Mouse (Mus musculus) A20 (cell line): ENCODE measurements around the gene Tacc3.

Experiments
- DNase-seq: peaks from one replicate; pipeline ENCODE4 v3.0.0-alpha.2; 2011; ENCODE audit warnings: low read depth, low spot score

The Tacc3 gene

DNA sequence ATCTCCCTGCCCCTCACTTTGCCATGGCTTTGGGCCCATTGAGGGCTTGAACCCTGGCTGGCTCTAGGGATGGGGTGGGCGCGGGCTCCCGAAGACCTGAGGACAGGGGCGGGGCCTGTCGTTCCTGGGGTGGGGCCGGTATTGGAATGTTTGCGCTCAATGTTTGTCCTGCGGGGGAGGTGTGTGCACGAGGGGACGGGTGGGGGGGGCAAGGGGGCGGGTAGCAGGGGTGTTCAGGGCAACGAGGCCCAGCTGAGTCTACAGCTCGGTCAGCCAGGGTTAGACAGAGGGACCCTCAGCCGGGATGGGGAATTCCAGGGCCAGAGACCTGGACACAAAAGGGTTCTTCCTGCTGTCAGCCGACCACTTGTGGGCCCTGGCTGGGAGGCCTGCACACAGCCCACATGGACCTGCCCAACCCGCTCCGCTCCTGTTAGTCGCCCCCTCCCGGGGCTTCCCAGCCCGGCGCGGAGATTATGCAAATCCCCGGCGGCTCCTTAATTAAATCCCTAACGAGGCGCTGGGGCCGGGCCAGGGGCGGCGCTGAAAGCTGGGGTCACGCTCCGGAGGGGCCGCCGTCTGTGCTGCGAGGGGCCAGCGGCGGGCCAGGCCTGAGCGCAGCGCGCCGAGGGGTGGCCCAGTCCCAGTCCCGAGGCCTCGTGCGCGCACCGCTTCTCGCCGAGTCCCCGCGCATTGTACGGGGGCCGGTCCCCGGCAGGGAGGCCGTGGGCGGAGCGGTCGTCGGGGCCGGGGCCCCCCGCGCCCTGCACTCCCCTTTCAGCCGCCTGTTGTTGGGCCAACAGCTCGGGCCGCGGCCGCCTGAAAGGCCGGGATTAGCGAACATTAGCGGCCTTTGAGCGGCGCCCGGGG is 37.2 kb downstream of the Tacc3 start:
- peak; percentile 81 for DNase-seq

DNA sequence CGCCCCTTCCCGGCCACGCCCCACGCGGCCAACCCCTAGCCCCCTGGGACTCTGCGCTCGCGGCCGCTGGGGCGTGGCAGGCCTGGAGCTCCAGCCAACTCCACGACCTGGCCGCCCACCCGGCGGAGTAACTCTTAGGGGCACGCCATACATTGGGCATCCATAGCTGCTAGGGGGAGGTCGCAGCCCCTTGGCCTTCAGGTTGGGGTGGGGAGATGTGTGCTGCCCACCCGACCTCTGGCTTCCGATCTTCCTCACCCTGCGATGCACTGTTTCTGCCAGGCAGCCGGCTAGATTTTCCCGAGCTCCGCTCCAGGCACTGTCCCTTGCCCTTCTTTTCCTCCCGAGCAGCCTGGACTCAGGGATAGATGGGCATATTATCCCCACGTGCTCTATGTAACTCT is 37.8 kb downstream of the Tacc3 start:
- DNase-seq, result peak; percentile 69

DNA sequence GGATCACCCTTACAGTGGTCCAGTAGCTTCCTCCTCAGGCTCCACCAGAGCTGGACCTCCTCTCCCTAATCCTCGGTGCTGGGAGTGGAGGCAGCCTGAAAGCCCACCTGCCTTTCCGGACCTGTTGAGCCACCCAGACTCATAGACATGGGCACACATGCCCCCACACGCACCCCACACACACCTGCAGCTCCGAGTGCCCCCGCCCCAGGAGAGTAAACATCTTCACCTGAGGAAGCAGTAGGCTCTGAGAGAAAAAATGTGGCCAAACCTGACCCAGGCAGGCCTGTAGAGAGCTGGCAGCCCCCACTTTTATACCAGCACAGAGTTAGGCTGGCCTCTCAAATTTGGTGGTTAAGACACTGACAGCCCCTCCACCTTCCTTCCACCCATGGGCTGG is 38.5 kb downstream of the Tacc3 start:
- DNase-seq, result no peak

DNA sequence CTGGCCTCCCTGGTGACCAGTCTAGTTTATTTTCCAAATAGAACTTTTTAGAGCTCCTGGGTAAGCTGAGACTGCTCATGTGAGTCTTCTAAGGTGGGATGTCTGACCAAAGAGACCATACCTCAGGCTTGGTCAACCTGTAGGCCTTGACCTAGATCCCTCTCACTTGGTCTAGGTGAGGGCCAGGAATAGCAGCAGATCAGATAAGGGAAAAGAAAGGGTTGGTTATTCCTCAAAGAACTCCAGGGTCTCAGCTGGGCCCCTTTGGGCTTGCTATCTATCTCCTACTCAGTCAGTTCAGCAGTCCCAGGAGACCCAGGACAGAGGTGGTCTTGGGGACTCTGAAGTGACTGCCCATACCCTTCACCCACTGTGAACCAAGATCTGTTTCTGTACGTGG is 39.6 kb downstream of the Tacc3 start:
- DNase-seq, result no peak

DNA sequence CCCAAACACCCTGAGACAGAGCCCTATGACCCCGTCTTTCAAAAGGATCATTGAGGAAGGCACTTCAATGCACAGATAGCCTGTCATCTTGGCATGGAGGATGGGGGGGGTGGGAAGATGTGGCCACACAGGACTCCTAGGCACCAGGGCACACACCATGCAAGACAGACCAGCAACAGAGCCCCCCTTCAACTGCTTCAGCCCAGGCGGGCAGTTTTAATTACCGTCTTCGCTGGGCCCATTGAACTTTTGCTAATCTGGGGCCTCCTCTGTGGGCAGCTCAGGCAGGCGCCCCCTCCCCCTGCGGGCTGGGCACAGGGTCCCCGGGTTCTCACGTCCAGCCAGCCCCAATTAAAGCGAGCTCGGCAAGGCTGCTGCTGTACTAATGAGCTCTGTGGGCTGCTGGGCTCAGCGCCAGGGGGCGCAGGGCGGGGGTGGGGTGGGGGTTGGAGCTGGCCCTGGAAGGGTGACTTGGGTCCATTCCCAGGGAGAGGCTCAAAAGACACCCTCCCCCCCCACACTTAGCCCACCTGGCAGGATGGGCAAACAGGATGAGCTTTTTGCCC is 40.1 kb downstream of the Tacc3 start:
- DNase-seq, result no peak

DNA sequence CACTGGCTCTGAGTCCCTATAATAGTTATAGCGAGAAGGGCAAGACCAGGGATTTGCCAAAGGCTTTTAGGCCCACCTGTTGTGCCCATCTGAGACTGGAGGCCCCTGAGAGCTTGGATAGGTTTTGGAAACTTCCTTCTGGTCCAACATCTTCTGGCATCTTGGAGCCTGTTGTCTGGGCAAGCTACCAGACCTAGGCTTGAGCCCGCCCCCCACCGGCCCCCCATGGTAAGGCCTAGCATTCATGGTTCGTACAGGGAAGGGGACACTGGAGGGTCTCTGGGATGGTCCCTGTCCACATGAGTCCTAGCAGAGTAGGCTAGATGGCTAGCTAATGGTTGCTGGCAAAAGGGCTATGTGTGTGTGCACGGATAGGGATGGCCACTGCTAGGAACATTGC is 40.7 kb downstream of the Tacc3 start:
- DNase-seq, result no peak

DNA sequence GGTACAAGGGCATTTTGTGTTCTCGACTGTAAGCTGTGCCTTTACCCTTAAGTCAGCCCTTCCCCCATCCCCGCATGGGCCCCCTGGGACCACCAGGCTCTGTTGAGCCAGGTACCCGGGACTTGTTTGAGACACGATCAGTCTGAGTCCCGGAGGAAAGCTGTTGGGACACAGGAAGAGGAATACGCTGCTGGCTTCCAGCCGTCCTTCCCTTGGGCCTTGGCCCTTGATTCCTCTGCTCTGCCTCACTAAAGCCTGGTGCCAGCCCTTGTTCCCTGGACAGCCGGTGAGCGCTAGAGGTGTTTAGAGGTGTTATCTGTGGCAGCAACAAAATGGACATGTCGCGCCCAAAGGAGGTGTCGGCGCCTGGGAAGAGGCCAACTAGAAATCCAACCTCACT is 42.1 kb downstream of the Tacc3 start:
- no peak for DNase-seq

DNA sequence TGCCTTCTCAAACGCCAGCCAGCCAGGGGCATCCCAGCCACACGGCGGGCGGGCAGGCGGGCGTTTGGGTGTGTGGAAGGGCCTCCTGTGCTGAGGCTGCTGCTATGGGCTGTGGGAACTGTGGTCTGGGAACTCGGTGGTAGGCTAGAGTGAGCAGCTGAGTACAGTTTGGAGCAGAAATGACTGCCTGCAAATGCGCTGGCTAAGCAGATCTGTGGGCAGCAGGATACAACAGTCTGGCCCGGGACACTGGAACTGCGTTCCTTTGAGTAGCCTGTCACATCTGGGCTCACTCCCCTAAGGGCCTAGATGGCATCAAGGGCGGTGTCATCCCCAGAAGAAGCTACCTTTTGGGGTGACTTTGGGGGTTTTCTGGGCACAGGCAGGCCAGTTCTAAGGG is 43.9 kb downstream of the Tacc3 start:
- DNase-seq, result no peak

DNA sequence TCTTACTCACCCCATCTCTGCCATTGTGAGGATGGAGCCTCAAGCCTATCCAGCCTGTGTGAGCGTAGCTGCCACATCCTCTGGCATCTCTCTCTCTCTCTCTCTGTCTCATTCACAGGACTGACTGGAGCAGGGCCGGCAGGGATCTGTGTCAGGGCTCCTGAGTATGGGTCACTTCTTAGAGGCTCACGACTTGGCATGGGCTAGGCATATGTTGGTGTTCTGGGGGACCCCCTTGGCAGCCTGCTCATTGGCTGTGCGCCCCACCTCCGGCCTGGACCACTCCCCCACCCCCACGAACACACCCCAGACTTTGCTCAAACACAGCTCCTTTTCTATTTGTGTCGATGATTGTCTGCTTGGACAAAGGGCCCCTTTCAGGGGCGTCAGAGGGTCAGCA is 46.1 kb downstream of the Tacc3 start:
- DNase-seq, result no peak

DNA sequence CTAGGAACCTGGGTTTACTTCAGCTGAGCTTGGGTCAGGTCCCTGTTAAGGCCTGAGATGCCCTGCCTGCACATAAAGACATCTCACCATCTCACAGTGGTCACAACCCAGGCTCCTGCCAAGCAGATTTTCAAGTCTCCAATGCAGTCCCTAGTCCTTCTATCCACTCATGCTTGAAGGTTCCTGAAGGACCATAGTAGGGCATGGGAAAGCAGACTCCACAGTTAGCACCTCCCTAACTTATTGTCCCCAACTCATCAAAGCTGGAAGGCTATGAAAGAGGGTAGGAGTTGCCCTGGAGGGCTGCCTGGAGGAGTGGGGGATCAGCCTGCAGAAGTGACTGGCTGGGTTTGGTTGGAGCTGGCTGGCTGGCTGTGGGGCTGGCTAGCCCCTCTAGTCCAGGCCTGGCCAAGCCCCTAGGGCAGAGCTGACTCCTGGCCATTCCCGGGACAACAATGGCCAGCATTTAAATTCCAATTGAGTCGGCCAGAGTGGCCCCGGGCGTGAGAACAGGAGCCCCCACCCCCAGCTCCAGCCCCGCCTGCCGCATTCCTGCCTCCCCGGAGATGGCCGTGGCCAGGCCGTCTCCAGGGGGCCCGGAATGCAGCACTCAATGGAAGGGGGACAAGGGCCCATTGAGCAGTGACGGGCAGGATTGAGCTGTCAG is 47.1 kb downstream of the Tacc3 start:
- DNase-seq, result no peak

DNA sequence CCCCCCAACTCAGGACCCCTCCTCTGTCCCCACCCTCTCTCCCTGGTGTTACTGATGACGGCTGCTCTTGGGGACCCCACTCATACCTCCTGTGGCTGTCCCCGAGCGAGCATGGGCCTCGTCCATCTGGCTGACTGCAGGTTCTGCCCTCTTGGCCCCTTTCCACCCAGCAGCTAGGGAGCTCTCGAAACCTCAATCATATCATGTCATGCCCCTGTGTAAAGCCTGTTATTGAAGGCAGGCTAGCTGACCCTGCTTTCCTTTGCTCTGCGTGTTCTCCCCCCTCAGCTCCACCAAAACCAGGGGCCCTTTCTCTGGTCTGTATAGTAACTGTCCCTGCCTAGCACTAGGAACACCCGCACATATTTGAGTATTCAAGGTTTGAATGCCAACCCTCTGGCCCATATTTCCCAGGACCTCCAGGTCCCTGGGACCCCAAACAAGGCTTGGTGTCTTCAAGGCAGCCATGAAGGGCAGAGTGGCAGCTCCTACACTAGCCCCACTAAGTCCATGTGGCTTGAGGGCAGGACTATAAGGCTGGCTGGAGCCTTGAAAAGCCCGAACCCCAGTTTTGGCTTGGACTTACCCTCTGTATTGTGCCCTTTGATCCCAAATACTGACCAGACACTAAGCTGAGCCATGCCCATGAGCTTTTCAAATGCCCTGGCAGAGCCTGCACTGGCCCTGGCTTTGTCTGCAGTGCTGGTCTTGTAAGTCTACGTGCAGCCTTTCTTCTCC is 47.9 kb downstream of the Tacc3 start:
- DNase-seq, result no peak

DNA sequence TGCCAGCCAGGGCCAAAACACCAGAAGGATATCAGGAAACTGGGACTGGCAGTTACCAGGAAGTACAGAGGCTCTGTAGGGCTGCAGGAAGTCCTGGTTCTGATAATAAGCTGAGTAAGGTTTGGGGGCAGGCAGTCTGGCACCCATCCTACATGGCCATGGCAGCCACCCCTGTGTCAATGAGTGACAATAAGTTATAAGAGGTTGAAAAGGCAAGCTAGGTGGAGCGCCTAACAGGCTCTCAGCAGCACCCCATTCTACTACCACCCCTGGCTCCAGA is 48.4 kb downstream of the Tacc3 start:
- DNase-seq, result no peak

DNA sequence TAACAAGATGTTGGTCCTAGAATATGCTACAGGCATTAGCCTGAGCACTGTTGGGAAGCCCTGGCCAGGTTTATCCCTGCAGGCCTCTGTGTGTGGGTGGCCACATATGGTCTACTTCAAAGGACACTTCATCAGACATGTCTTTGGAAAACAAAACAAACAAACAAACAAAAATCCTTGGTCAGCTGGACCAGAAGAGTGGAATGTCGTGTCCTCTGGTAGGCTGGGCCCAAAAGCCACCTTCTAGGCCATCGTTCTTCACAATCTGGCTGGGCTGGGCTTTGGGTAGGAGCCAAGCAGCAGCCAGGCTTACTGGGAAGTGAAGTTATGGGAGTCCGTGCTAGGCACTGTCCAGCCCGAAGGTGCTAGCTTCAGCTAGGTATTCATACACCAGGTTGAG is 49.2 kb downstream of the Tacc3 start:
- no peak for DNase-seq

DNA sequence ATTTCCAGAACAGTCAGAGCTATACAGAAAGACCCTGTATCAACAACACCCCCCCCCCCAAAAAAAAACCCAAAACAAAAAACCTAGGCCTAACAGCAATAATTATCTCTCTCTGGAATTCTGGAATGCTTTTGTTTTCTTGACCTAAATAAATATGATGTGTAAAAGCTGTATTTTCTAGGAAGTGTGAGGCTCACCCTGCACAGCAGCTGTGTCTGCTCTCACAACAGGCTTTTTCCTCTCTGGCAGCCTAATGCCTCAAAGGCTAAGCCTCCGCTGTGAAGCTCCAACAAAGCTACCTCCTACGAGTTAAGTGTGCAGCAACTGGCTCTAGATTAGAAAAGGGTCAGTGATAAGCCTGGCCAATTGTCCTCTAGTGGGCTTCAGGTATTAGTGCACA is 51.1 kb downstream of the Tacc3 start:
- DNase-seq, result no peak

DNA sequence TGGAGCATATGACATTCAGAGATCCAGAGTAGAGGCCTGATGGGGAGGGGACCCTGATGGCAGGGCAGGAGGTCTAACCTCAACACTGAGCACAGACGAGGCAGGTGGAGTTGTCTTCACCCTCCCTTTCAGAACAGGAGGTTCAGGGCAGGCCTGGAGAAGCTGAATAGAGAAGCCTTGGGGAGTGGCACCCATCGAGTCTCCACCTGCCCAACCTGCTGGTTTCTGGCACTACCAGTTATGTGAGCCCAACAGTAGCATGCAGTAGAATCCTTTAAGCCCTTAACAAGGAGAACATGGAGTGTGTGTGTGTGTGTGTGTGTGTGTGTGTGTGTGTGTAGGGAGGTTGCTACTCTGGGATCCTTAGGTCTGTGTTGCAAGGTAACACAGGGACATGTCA is 54.6 kb downstream of the Tacc3 start:
- no peak for DNase-seq

DNA sequence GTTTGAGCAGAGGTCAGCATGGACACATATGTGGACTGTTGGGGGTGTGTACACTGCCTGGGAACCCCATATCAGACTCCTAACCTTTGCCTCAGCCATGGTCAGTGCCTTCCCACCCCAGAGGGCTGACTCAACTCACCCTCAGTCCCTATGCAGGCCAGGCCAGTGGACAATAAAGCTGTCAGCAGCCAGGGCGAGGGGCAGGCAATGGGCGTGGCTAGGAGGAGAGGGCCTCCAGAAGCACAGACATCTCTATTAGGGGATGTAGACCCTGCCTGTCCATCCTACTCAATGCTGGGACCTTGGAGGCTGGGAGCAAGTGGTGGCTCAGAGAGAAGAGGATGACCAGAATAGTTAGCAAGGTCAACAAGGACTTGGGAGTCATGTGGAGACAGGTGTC is 57.3 kb downstream of the Tacc3 start:
- no peak for DNase-seq

DNA sequence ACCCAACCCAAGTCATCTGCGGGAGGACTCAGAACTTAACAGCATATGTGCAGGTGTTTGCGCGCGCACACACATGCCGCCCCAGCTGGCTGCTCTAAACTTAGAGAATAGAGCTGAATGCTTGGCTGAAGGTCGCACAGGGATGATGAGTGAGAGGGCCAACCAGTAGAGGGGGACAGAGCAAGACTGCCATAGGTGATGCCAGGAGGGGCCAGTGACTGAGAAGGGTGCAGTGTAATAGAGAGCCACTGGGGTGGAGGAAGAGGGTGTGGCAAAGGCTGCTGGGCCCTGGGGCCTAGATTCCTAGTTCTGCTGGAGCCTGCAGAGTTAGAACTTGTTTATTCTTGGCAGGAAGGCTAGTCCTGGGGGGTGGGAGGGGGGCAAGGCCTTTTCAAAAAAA is 58.5 kb downstream of the Tacc3 start:
- DNase-seq, result peak; percentile 87

DNA sequence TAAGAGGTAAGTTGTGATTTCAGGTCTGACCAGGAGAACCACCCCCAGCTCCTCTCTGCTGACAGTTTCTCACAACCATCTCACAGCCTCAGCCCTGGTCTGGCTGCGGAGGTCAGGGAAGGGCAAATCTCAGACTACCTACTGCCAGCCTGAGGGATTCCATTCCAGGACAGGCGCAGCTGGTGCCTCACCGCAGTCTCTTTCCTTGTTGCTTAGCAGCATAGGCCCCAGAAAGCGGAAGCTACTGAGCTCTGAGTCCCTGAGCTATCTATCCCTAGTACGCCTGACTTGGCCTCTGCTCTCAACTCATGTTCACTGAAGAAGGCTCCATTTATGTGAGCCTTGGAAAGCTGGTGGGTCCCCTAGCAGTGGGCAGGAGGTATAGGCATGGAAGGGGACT is 60.5 kb downstream of the Tacc3 start:
- peak; percentile 48 for DNase-seq

DNA sequence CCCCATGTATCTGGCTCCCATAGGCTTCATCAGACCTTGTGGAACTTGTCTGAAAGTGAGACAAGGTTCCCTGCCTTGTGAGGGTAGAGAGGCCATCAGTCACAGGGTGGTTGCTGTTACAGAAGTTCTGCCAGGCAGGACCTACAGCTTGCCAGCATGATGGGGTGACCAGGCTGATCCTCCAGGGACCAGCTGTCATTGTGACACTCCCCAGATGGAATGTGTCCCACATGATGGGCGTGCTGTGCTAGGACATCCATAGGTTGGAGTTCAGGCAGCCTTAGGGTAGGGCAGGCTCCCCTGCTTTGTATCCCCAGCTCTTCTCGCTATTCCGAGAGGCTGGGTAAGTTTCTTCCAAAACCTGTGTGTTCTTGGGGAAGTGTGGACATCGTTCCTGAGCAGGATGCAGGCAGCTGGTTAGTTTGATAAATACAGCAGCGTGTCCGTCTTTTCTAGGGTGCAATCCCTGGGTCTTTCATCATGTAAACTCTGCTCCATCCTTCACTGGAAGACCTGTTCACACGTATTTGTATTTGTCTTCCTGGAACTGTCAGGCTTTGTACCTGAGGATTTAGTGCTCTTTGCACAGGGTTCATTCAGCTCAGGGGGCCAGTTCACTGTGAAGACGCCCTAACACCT is 63.0 kb downstream of the Tacc3 start:
- no peak for DNase-seq

DNA sequence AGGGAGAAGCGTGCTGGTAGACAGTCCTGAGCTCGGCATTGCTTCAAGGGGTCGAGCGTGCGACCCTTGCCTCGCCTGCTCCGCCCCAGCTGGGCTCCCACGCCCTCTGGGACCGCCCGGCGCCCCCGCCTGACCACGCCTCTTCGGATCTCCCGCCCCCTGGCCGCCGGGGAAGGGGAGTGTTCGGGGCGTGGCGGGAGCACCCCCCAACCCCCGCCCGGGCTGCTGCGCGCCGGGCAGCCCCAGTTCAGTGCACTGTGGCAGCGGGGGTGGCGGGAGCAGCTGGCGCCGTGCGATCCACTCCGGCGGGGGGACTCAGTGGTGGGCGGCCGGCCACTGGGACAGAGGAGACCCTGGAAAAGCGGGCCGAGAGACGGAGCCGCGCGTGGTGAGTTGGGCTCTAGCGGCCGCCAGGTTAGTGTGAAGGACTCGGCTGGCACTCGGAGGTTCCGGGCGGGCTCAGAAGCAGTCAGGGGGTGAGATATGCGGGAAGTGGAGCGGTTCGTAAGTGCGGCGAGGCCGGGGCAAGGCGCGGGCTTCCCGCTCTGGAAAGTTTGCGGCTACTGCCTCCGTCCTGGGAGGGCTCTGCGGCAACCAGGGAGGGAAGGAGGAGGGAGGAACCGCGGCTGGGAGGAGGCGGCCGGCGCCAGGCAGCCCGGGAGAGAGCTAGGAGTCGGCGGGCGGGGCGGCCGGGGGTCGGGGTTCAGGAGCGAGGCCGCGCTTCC is 63.8 kb downstream of the Tacc3 start, which contains the start of gene Fgfr3:
Fgfr3 (plus strand) TSS at position 134 of the 725 bp plus-strand sequence.
- no peak for DNase-seq
